Mouse (Mus musculus) layer of hippocampus, postnatal 25 days (tissue): ENCODE measurements around the gene H2-T22. TPM values are rescaled to one million over a fixed set of nuclear protein-coding genes. Genes with fewer than 3 reads are reported as not detected.
"Not testable (repeated sequence)": the region's sequence is repeated elsewhere in the genome, so short reads cannot be mapped to it uniquely, and the experiment has no call there.

Experiments used
- DNase-seq, 2 experiments: peaks; one replicate each; pipeline ENCODE4 v3.0.0; 2022; ENCODE audit warnings: mixed read lengths in 2 of 2, low spot score in 1 of 2; ENCODE audit errors: extremely low spot score in 1 of 2
- total RNA-seq, 2 experiments: library from RNA; stranded (reverse); gene quantifications; 2 replicates each; pipeline ENCODE4 v1.2.3; 2021

The H2-T22 gene
- total RNA-seq, 2 experiments from 2014 or later, result 6.9 to 8.8 TPM

DNA sequence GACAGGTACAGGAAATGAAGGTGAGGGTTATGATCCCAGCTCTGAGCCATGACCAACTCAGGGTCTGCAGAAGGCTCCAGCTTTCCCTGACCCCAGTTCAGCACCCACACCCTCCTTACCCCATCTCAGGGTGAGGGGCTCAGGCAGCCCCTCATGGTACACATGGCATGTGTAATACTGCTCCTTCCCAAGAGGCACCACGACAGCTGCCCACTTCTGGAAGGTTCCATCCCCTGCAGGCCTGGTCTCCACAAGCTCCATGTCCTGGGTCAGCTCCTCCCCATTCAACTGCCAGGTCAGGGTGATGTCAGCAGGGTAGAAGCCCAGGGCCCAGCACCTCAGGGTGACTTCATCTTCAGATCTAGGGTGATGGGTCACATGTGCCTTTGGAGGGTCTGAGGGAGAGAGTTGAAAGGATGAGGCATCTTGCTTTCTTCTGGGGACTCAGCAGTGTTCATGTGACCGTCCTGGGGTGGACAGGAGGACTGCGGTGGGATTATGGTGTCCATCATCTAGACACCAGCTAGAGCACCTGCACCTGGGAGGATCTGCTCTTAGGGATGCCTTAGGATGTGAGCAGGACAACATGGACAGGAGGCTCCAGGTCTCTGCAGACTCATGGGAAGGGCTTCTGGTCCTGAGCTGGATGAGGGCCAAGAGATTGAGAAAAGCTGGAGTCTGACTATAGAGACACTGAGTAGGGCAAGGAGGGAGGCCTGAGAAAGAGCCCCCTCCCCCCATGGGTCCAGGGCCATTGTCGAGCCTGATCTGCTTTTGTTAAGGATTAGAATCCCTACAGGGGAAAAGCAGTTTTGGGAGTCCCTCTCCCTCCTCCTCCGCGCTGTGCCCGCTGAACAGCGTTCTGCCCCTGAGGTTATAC is 11.6 kb downstream of the H2-T22 start:
- DNase-seq, result not testable (repeated sequence)

DNA sequence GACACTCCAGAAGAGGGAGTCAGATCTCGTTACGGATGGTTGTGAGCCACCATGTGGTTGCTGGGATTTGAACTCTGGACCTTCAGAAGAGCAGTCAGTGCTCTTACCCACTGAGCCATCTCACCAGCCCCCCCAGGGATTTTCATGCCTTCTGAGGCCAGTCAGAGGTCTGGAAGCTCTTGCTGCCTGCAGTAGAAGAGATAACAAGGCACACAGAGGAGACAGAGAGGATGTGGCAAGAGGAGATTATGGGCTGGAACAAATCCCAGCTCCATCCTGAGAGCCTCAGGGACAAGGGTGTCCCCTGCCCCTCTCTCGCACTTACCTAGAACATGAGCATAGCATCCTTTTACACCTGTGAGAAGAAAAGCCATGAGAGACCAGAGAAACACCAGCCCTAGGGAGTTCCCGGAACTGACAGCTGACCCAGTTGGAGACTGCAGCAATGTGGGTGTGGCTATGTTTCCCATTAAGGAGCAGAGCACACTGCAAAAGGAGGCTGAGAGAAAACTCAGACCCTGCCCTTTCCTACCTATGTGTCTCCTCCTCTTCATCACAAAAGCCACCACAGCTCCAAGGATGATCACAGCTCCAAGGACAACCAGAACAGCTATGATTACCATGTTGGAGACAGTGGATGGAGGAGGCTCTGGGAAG is 12.4 kb downstream of the H2-T22 start:
- not testable (repeated sequence) for DNase-seq

DNA sequence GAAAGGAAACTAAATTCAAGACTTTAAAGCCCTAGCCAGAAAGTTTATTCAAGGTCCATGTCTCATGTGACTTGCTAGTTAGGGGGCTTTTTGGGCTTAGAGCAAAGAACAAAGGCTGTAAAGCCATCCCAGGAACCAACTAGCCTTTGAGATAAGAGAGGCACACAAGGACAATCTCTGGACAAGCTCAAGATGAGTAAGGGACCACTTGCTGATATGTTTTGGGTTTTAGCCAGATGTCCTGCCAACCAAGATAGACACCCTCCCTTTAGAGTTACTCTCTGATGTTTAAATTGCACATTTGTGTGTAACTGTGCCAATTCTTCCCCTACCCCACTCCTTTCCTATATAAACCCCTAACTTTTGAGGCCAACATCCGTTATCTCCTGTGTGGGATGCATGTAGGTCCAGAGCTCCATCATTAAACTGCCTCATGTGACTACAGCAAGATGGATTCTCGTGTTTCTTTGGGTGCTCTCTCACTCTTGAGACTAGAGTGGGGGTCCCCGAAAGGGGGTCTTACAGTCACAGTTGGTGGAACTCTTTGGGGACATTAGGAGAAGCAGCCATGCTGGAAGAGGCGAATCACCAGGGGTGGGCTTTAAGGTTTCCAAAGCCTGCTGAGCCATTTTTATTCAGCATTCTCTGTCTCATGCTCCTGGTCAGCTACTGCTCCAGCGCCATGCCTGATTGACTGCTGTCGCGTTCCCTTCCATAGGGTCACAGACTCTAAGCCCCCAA is 13.5 kb downstream of the H2-T22 start:
- DNase-seq, result no peak

DNA sequence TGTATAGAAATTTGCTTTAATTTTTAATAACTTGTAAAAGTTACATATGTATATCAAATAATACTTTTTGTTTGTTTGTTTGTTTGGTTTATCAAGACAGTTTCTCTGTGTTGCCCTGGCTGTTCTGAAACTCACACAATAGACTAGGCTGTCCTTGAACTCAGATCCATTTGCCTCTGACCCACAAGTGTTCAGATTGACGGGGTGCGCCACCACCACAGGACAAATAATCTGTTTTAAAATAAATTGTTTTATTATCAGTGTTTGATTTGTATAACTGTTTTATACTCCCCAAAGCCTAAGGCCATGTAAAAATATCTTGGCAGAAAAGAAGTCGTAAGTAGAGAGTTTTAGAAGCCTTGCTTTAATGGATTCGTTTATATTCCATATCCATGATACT is 14.9 kb downstream of the H2-T22 start:
- DNase-seq, result no peak

DNA sequence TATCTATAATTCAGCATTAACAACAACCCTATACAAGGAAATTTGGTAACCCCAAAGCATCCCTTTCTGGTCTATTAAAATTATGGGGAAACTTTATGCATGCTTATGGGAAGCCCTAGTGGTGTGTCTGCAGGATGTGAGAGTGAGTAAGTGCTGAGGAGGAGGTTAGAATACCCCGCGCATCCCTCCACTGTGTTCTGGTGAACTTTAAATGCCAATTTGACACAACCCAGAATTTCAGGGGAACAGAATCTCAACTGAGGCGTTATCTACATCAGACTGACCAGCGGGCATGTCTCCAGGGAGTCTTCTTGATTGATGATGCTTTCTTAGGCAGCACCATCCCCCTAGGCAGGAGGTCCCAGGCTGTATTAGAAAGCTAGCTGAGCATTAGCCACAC is 16.6 kb downstream of the H2-T22 start:
- no peak for DNase-seq

DNA sequence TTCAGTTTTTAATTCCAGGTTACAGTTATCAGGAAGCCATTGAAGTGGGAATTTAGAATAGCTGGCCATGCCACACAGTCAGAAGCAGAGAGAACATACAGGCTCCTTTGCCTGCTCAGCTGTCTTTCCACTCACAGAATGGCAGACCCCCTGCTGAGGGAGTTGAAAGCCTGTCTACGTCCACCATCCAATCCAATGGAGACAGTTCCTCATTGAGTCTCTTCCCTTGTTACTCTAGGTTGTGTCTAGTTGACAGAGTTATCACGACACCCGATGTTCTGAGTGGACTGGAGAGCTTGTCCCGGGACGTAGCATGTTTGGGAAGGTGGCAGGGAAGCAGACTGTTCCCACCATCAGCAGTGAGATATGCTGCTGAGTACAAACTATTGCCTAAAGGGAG is 17.4 kb downstream of the H2-T22 start:
- DNase-seq, result no peak

DNA sequence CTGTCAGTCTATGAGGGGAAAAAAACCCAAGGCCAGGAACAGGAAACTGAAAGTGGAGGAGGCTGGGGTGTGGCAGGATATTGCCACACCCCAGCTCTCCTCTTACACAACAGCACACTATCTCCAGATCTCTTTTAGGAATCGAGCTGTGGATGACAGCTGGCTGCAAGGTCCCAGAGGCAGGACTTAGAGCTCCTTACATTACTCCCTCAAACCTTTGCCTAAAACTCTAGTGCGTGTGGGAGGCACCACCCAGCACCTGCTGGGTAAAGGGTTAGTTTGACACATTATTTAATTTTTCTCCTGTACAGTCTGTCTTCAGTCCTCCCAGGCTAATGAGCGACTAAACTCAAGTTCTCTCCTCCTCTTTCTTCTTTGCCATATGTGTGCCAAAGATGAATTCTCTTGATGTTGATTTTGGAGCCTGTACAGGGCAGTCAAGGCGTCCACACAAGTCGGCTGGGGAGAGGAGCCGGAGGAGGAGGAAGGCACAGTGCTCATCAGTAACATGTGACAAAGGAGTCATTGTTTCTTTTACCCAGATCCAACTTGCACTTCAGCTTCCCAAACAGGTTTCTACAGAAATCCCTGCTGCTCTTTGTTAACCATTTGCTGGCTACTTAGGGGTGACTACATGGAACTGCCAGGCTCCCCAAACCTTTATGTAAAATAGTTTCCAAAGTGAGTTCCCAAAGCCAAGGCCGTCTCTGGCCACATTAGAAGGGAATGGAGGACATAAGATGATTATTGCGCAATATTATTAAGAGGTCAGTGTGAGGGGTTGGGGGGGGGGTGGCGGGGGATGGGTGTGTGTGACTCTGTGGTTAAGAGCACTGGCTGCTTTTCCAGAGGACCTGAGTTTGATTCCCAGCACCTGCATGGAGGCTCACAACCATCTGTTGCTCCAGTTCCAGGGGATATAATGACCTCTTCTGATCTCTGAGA is 18.6 kb downstream of the H2-T22 start:
- no peak for DNase-seq

DNA sequence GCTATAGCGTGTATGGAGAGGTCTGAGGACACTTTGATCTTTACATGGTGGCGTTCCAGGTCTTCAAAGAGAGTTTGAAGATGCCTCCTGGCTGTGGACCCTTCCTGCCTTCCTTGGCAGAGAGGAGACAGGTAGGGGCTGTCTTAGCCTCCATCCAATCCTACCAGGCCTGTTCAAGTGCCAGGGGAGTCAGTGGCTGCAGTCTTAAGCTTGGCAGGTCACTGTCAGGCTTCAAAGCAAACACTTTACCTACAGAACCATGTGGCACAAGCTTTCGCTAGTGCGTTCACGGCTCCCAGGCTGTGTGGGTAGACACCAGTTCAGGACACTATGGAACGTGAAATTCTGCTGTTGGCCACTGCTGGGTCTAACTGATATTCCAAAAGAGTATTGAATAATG is 19.6 kb downstream of the H2-T22 start:
- no peak for DNase-seq

DNA sequence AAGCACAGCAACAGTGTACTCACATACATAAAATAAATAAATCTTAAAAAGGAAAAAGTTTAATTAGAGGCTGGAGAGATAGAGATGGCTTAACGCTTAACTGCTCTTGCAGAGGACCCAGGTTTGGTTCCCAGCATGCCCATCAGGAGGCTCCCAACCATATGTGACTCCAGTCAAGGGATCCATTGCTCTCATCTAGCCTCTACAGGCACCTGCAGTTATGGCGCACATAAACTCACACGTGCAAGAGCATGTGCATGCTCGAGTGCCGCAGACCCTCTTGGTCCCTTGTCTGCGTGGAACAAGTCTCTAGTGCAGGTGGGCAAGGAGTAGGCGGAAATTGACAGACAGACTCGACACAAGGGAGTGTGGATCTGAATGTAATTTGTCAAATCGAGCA is 20.4 kb downstream of the H2-T22 start:
- no peak for DNase-seq

DNA sequence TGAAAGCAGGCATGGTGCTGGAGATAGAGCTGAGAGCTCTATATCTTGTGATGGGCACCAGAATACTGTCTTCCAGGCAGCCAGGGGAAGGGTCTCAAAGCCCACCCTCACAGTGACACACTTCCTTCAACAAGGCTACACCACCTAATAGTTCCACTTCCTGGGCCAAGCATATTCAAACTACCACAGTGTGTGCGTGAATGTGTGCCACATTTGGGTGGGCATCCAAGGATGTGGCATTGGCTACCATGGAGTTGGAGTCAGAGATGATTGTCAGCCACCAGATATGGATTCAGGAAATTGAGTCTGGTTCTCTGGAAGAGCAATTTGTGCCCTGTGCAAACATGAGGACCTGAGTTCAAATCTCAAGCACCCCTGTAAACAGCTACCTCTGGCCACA is 21.2 kb downstream of the H2-T22 start:
- DNase-seq, result no peak

DNA sequence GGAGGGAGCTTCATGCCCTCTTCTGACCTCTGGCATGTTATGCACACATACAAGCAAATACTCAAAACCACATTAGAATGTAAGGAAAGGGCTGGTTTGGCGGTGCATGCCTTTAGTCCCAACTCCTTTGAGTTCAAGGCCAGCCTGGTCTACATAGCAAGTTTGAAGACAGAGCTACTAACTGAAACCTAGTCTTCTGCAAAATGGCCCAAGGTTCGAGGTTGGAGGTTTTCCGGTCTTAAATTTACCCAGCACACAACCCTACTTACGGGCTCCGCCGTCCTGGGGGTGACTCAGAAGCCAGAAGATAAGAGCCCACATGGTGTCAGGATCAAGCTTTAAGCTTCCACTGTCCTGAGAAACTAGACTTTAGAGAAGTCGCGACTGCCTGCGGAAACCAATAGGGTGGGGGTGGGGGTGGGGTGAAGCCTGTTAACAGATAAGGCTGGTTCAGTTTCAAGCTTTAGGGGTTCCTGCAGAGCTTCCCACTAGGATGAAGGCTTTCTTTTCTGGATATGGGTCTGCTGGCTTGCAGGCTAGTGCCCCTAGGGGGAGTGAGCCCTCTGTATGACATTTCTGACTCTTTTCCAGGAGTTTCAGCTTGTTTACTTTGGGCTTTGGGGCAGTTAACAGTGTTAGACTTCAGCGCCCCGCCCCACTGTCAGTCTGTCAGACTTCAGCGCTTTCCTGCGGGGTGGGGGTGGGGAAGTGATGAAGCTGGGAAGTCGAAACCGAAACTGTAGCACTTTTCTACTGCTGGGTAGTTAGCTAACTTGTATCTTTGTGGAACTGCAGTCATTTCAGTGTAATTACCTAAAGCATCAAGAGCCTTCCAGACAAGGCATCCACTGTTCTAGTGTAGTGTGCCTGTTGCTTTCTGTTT is 22.1 kb downstream of the H2-T22 start, which contains the start of gene H2-T24:
H2-T24 (minus strand) TSS at position 370 of the 883 bp plus-strand sequence.
- no peak for DNase-seq

DNA sequence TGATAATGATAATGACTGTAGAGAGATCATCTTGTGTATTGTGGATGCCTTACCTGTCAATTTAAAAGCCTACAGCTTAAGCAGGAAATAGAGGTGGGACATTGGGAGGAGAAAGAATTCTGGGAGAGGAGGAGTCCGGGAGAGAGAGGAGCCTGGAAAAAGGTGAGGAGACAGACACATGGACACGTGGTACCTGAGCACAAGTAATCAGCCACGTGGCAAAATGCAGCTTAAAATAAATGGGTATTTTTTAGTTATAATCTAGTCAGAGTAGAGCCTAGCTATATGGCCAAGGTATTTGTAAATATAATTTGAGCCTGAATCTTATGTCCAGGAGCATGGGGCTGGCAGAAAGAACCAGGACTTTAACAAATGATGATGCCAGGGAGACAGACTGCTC is 23.0 kb downstream of the H2-T22 start:
- DNase-seq, result no peak

DNA sequence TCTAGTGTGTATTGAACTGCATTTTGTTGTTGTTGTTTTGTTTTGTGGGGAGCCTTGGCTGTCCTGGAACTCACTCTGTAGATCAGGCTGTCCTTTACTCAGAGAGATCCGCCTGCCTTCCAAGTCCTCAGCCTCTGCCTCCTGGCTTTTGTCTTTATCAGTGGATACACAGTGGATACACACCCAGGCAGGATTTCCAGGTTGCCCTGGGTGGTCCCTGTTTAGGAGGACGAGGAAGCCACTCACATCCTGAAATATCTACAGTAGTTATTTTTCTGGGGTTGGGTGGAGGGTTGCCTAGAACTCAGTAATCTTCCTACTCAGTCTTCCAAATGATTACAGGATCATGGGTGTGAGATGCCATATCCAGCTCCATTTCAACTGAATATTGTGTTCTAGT is 23.6 kb downstream of the H2-T22 start:
- DNase-seq, result no peak

DNA sequence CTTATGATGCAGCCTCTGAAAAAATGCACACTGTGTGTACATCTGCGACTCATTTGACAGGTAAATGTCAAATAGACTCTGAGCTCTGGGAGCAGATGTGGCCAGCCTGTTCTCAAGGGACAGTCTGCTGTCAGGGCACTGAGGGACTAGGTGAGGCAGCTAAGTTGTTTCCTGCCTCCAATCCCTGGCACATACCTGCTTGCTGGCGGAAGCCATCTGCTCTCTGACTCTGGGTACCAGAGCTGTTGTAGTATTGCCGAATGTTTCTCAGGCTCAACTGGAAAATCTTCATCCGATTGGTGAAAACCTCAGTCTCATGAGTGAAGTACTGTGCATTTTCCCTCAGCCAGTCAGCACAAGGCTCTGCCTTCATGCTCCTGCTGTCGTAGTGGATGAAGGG is 25.5 kb downstream of the H2-T22 start:
- no peak for DNase-seq

DNA sequence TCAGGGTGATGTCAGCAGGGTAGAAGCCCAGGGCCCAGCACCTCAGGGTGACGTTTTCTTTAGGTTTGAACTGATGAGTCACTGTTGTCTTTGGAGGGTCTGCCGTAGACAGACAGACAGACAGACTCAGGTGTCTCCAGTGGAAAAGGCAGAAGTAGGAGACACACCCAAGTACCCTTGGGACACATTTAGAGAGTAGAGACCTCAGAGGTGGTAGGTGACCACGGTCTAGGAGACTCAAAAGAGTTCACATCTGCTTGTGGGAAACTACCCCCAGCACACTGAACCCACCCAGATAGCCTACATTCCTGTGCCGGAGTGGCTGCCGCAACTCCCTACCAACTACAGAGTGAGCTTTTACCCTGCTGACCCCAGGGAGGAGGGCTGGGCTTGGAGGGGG is 27.6 kb downstream of the H2-T22 start:
- no peak for DNase-seq

DNA sequence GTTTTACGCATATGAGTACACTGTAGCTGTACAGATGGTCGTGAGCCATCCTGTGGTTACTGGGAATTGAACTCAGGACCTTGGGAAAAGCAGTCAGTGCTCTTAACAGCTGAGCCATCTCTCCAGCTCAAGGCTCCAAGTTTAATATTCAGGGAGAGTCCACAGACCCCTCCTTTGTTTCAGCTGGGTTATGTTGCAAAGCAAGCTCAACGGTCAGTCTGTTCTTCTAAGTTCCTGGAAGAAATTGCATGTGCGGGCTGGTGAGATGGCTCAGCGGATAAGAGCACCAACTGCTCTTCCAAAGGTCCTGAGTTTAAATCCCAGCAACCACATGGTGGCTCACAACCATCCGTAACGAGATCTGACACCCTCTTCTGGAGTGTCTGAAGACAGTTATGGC is 38.1 kb downstream of the H2-T22 start:
- DNase-seq, result not testable (repeated sequence)

DNA sequence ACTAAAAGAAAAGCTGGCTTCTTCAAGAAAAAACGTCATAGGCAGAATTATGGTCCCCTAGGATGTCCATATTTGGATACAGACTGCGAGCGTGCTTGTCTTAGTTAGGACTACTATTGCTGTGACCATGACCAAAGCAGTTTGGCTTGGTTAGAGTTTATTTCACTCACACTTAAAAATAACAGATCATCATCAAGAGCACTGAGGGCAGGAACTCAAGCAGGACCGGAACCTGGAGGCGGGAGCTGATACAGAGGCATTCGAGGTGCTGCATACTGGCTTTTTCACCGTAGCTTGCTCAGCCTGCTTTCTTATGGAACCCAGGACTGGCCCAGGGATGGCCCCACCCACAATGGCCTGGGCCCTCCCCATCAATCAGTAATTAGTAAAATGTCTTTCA is 39.2 kb downstream of the H2-T22 start:
- DNase-seq, result no peak

DNA sequence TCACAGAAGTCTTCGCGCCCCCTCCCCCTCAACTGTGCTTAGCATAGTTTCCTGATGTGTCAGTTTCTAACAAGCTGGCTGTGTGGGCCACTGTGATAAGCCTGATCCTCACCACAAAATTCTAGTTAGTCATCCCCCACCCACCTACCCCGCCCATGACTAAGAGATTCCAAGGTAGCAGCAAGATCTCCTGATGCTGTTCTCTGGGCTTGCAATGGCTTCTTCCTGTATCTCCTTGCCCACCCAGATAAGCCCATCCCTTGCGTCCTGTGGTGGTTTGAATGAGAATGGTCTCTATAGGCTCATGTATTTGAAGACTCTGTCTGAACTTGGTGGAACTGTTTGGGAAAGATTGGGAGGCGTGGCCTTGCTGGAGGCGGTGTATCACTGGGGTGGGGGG is 40.6 kb downstream of the H2-T22 start:
- DNase-seq, result no peak
